In genomic region chr9:37255889-37256225, GRCm38 (mm10) we compare ENCODE assay signal across 8 mouse cellular contexts. TPM values are rescaled to one million over a fixed set of nuclear protein-coding genes. Genes with fewer than 3 reads are reported as not detected.
DNase-seq lines count a peak whose midpoint lies in the region; ATAC-seq and TF ChIP-seq lines count a peak whose summit lies in the region.

No protein-coding gene starts in this region.

- peak overlapping the region; percentile 51 for H3K4me3 ChIP-seq in intestine, postnatal 0 days (ENCODE audit: low read depth, low read length)
- H3K4me3 ChIP-seq in limb, embryonic 13.5 days, result peak overlapping the region; percentile 48
- no peak overlapping the region; the same call in 1 of the 2 replicates for H3K4me3 ChIP-seq in midbrain, embryonic 11.5 days (ENCODE audit: low read depth, low read length)

- TF ChIP-seq POLR2A in brain, embryonic 14.5 days (IDR thresholded peaks at IDR 0.05; ENCODE audit: borderline replicate concordance, extremely low read depth, insufficient read depth, insufficient read length, poor library complexity, severe bottlenecking), result no peak

- DNase-seq in cerebellum, postnatal 10 days, result peak; percentile 84 to 85
- DNase-seq in cerebellum, adult 11-12 months, result no peak
- DNase-seq in brain, embryonic 14.5 days (ENCODE audit: low read depth), result peak; percentile 88
- DNase-seq in midbrain, embryonic 11.5 days (ENCODE audit: low spot score, missing footprints), result no peak
- peak; percentile 80 for DNase-seq in splenic B cell, adult 2 months (ENCODE audit: low read depth, low spot score)

- H3K36me3 ChIP-seq in intestine, postnatal 0 days (ENCODE audit: control insufficient read depth, insufficient read depth), result no peaks in the 10 kb centered on the region
- H3K36me3 ChIP-seq in limb, embryonic 13.5 days, result no peaks in the 10 kb centered on the region
- no peaks in the 10 kb centered on the region for H3K36me3 ChIP-seq in midbrain, embryonic 11.5 days (ENCODE audit: control insufficient read depth, insufficient read depth, low read length)
- H3K36me3 ChIP-seq in splenic B cell, adult 2 months (ENCODE audit: control insufficient read depth, insufficient read depth, low read length, poor library complexity, severe bottlenecking), result no peaks in the 10 kb centered on the region

- no peak overlapping the region; the same call in 1 of the 2 replicates for H3K27ac ChIP-seq in intestine, postnatal 0 days (ENCODE audit: low read depth, low read length)
- H3K27ac ChIP-seq in limb, embryonic 13.5 days, result peak overlapping the region; percentile 55; the same call in 1 of the 2 replicates
- no peak overlapping the region for H3K27ac ChIP-seq in midbrain, embryonic 11.5 days (ENCODE audit: low read depth, low read length)

- no peaks in the 10 kb centered on the region for H3K27me3 ChIP-seq in intestine, postnatal 0 days (replicated peaks; ENCODE audit: control insufficient read depth, insufficient read depth, low read length)
- peaks cover 18% of the 10 kb centered on the region; the same call in 1 of the 2 replicates for H3K27me3 ChIP-seq in limb, embryonic 13.5 days
- H3K27me3 ChIP-seq in midbrain, embryonic 11.5 days (ENCODE audit: control insufficient read depth, insufficient read depth, low read length), result no peaks in the 10 kb centered on the region; the same call in 1 of the 2 replicates
- no peaks in the 10 kb centered on the region for H3K27me3 ChIP-seq in splenic B cell, adult 2 months (ENCODE audit: control insufficient read depth, insufficient read depth, low read length, poor library complexity, severe bottlenecking)

- H3K9ac ChIP-seq in intestine, postnatal 0 days (ENCODE audit: low read depth, low read length), result peak overlapping the region; percentile 45
- peak overlapping the region; percentile 67; the same call in 1 of the 2 replicates for H3K9ac ChIP-seq in limb, embryonic 13.5 days
- peak overlapping the region; percentile 18; the same call in 1 of the 2 replicates for H3K9ac ChIP-seq in midbrain, embryonic 11.5 days (ENCODE audit: low read length)

- H3K4me2 ChIP-seq in intestine, postnatal 0 days (replicated peaks; ENCODE audit: low read depth), result peak overlapping the region; percentile 86
- peak overlapping the region; percentile 91 for H3K4me2 ChIP-seq in limb, embryonic 13.5 days (replicated peaks)
- peak overlapping the region; percentile 72 for H3K4me2 ChIP-seq in midbrain, embryonic 11.5 days

- TF ChIP-seq CTCF in brain, embryonic 14.5 days (IDR thresholded peaks at IDR 0.05; ENCODE audit: borderline replicate concordance, extremely low read depth, insufficient read depth, insufficient read length), result peak; percentile 77; the same call in 1 of the 2 replicates
- TF ChIP-seq CTCF in intestine, postnatal 0 days (IDR thresholded peaks at IDR 0.05; ENCODE audit: low read depth), result peak; percentile 88

- peaks cover 3% of the 10 kb centered on the region; the same call in 1 of the 2 replicates for H3K4me1 ChIP-seq in intestine, postnatal 0 days (replicated peaks; ENCODE audit: control insufficient read depth, insufficient read depth, low read length)
- peaks cover 14% of the 10 kb centered on the region; the same call in 1 of the 2 replicates for H3K4me1 ChIP-seq in limb, embryonic 13.5 days
- peaks cover 17% of the 10 kb centered on the region for H3K4me1 ChIP-seq in midbrain, embryonic 11.5 days (ENCODE audit: control insufficient read depth, insufficient read depth, low read length)

- ATAC-seq in granulocyte monocyte progenitor cell, adult 5-6 weeks (replicated peaks; ENCODE audit: poor library complexity, severe bottlenecking), result peak; percentile 54
- ATAC-seq in intestine, postnatal 0 days, result peak; percentile 58
- ATAC-seq in limb, embryonic 13.5 days (ENCODE audit: low FRiP score, low read depth), result peak; percentile 70
- peak; percentile 59 for ATAC-seq in midbrain, embryonic 11.5 days (ENCODE audit: low FRiP score)

- H3K9me3 ChIP-seq in intestine, postnatal 0 days (ENCODE audit: control insufficient read depth), result no peaks in the 10 kb centered on the region
- no peaks in the 10 kb centered on the region for H3K9me3 ChIP-seq in limb, embryonic 13.5 days
- H3K9me3 ChIP-seq in midbrain, embryonic 11.5 days (ENCODE audit: control insufficient read depth, low read length), result no peaks in the 10 kb centered on the region

- 21% methylated on average over 7 of the region's 7 CpGs for WGBS in intestine, postnatal 0 days
- 25% methylated on average over 7 of the region's 7 CpGs for WGBS in limb, embryonic 13.5 days
- 40% methylated on average over 7 of the region's 7 CpGs for WGBS in midbrain, embryonic 11.5 days

RNA-seq across cellular contexts. Expression of gene Slc37a2, which starts 0.3 kb away (rescaled TPM):
- 1.5 and 1.6 TPM in 2 replicates for polyA plus RNA-seq in brain, embryonic 14.5 days (2012; rRNA removed)
- total RNA-seq in granulocyte monocyte progenitor cell, adult 5-6 weeks (2014; fragmentation: Nextera tagmentation), result 0.81 TPM in 1 of 2 replicates, not detected in the other
- 0.34 and 0.52 TPM in 2 replicates for total RNA-seq in granulocyte monocyte progenitor cell, adult 5-6 weeks (2017)
- polyA plus RNA-seq in intestine, postnatal 0 days (2015; fragmentation: Nextera tagmentation; extraction: Ambion mirVana), result 20.1 and 22.8 TPM in 2 replicates
- polyA plus RNA-seq in limb, embryonic 13.5 days (2015; fragmentation: Nextera tagmentation; extraction: Ambion mirVana), result 2.0 and 2.6 TPM in 2 replicates
- 1.3 and 1.9 TPM in 2 replicates for polyA plus RNA-seq in midbrain, embryonic 11.5 days (2014; fragmentation: Nextera tagmentation; extraction: Ambion mirVana)

RNA-seq across cellular contexts. Expression of gene Tmem218, which starts 47.8 kb away (rescaled TPM):
- polyA plus RNA-seq in brain, embryonic 14.5 days (2012; rRNA removed), result 4.7 and 4.8 TPM in 2 replicates
- 2.0 and 4.1 TPM in 2 replicates for total RNA-seq in granulocyte monocyte progenitor cell, adult 5-6 weeks (2014; fragmentation: Nextera tagmentation)
- total RNA-seq in granulocyte monocyte progenitor cell, adult 5-6 weeks (2017), result 1.9 and 4.2 TPM in 2 replicates
- 6.1 and 7.1 TPM in 2 replicates for polyA plus RNA-seq in intestine, postnatal 0 days (2015; fragmentation: Nextera tagmentation; extraction: Ambion mirVana)
- 12.0 and 12.3 TPM in 2 replicates for polyA plus RNA-seq in limb, embryonic 13.5 days (2015; fragmentation: Nextera tagmentation; extraction: Ambion mirVana)
- polyA plus RNA-seq in midbrain, embryonic 11.5 days (2014; fragmentation: Nextera tagmentation; extraction: Ambion mirVana), result 17.3 and 19.2 TPM in 2 replicates

Comparison
In these comparisons a context has a peak if more than half of its experiments do, and no peak if none do; other contexts are left out.
1. DNase-seq: peak in cerebellum, postnatal 10 days (2 of 2), brain, embryonic 14.5 days (single experiment) and splenic B cell, adult 2 months (single experiment); none in cerebellum, adult 11-12 months (single experiment) and midbrain, embryonic 11.5 days (single experiment).
2. Peak in every context shown above with its lines, with median percentiles within 50 percentile points of each other: ATAC-seq, H3K4me2 ChIP-seq and H3K9ac ChIP-seq.